Mouse (Mus musculus) E14TG2a.4 (cell line): ENCODE measurements around the gene Teddm2.

ENCODE experiments used
- CTCF ChIP-seq: conservative IDR thresholded peaks from 2 replicates; pipeline ENCODE4 v1.5.1; 2014; ENCODE audit warnings: low read length
- NANOG ChIP-seq: IDR thresholded peaks from 2 replicates; pipeline ENCODE4 v1.6.1; 2014; ENCODE audit warnings: borderline replicate concordance, low read length, mixed read lengths
- POU5F1 ChIP-seq: IDR thresholded peaks from 2 replicates; pipeline ENCODE4 v1.6.1; 2014; ENCODE audit warnings: low read length, borderline replicate concordance

- TF ChIP-seq CTCF (no peak), POU5F1 (no peak), NANOG (no peak)
These were observed 69.3 kb downstream of the Teddm2 start for GRCm38 (mm10) chr1:153830746-153831145.
